Mouse (Mus musculus): Measurements from ENCODE around the gene Slc25a25. TPM values are rescaled to one million over a fixed set of nuclear protein-coding genes. Genes with fewer than 3 reads are reported as not detected.

Slc25a25 gene
- total and polyA plus RNA-seq, 3 experiments: 6.6 to 10.0 (median 9.8) TPM

DNA sequence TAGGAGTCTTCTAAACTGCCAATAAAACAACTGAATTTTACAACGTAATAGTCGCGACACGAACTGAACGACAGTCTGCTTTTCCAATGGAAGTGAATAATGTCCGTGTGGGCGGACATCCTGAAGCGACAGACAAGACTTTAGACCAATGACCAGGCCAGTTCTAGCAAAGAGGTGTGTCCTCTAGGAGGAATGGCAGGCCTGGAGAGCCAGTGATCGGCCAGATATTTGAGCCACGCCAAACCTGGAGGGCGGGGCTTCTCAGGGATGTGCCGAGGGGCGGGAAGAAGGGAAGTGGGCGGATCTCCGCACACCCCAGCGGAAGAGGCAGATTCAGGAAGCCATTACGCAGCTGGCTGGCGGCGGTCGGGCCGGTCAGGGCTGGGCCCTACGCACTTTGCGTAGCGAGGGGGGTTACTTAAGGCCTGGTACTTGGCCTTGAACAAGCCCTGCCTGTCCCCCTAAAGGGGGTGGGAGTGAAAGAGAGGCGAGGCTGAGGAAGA is 676 bp upstream of the Slc25a25 start:
- H3K4me3 ChIP-seq (replicated peaks in 1 of 3; ENCODE audit: low read depth in 2 of 3, low read length in 2 of 3, poor library complexity in 1 of 3): peak overlapping the region; percentile 77 to 99 (median 80)
- DNase-seq (ENCODE audit: extremely low read depth): peak; percentile 99
- H3K36me3 ChIP-seq (replicated peaks in 1 of 2; ENCODE audit: control insufficient read depth in 1 of 2, insufficient read depth in 1 of 2, low read length in 1 of 2): peaks cover 15 to 23% of the 10 kb centered on the region in 2 experiments
- H3K4me2 ChIP-seq (ENCODE audit: insufficient read depth, low read depth, poor library complexity, severe bottlenecking): peak overlapping the region; percentile 73
- dilution Hi-C loops (cut with MboI; ENCODE audit: extremely low pct_ligation_motif_present, extremely low pct_unique_long_range_greater_than_20kb, low sequenced_read_pairs): no loop called here
- TF ChIP-seq USF1 (IDR thresholded peaks at IDR 0.05; ENCODE audit: low read depth, low read length) (no peak), POLR2A (IDR thresholded peaks at IDR 0.05; ENCODE audit: low read depth, low read length) (peak; percentile 70), SIN3A (IDR thresholded peaks at IDR 0.05; ENCODE audit: low read length) (no peak), HCFC1 (IDR thresholded peaks at IDR 0.05; ENCODE audit: low read depth, low read length) (no peak), JUND (conservative IDR thresholded peaks at IDR 0.05; ENCODE audit: low read depth, low read length) (no peak), SMC3 (IDR thresholded peaks at IDR 0.05; ENCODE audit: low read depth, low read length) (no peak), MAFK (IDR thresholded peaks at IDR 0.05; ENCODE audit: insufficient replicate concordance, low read length) (no peak), CHD2 (IDR thresholded peaks at IDR 0.05; ENCODE audit: low read length) (peak; percentile 88), KAT2A (IDR thresholded peaks at IDR 0.05; ENCODE audit: insufficient replicate concordance, low read length) (no peak), IRF4 (IDR thresholded peaks at IDR 0.05; ENCODE audit: low read depth, low read length) (no peak), ETS1 (conservative IDR thresholded peaks at IDR 0.05; ENCODE audit: low read depth, low read length) (no peak), ELF1 (IDR thresholded peaks at IDR 0.05; ENCODE audit: low read depth, low read length) (peak; percentile 71), RAD21 (IDR thresholded peaks at IDR 0.05; ENCODE audit: low read depth, low read length) (no peak), TBP (conservative IDR thresholded peaks at IDR 0.05; ENCODE audit: low read depth, low read length) (peak; percentile 14; the same call in 1 of the 2 replicates), MXI1 (IDR thresholded peaks at IDR 0.05; ENCODE audit: low read depth, low read length) (no peak), PAX5 (IDR thresholded peaks at IDR 0.05; ENCODE audit: low read length) (no peak), POLR2AphosphoS2 (IDR thresholded peaks at IDR 0.05; ENCODE audit: low read depth, low read length) (no peak), USF2 (conservative IDR thresholded peaks at IDR 0.05; ENCODE audit: low read depth, low read length) (no peak), NRF1 (IDR thresholded peaks at IDR 0.05; ENCODE audit: low read depth, low read length) (no peak), JUN (IDR thresholded peaks at IDR 0.05; ENCODE audit: insufficient read depth, low read depth, low read length) (no peak)
- peak overlapping the region; percentile 59; the same call in 1 of the 2 replicates for H3K27ac ChIP-seq (ENCODE audit: insufficient read depth, low read depth)
- in situ Hi-C loops (cut with MboI; ENCODE audit: low pct_ligation_motif_present, low pct_unique_long_range_greater_than_20kb, low sequenced_read_pairs): loop anchor here (5.0 kb wide), 2 partner anchors 35 kb away; no protein-coding TSS in a partner anchor
- H3K9ac ChIP-seq (ENCODE audit: insufficient read depth, low read depth): peak overlapping the region; percentile 58
- H3K79me2 ChIP-seq (replicated peaks; ENCODE audit: control insufficient read depth, extremely low read depth, insufficient read depth, poor library complexity, severe bottlenecking): peaks cover 22% of the 10 kb centered on the region
- H3K27me3 ChIP-seq (replicated peaks): no peaks in the 10 kb centered on the region
- H3K4me1 ChIP-seq (ENCODE audit: control insufficient read depth in 1 of 2, insufficient read depth in 2 of 2): peaks cover 19 to 49% of the 10 kb centered on the region in 2 experiments
- peaks cover 7% of the 10 kb centered on the region for H3K9me3 ChIP-seq (replicated peaks; ENCODE audit: low read length)
